Mouse (Mus musculus) fibroblast of lung, adult 2 months (primary cell): ENCODE results near the gene Peli2.

ENCODE experiments used
- DNase-seq: peaks from one replicate; pipeline ENCODE4 v3.0.0-alpha.2; 2011; ENCODE audit warnings: low read depth

Gene Peli2

GRCm38 (mm10) chr14:48222684-48223083, 102.1 kb downstream of the Peli2 start:
- no peak for DNase-seq

DNA sequence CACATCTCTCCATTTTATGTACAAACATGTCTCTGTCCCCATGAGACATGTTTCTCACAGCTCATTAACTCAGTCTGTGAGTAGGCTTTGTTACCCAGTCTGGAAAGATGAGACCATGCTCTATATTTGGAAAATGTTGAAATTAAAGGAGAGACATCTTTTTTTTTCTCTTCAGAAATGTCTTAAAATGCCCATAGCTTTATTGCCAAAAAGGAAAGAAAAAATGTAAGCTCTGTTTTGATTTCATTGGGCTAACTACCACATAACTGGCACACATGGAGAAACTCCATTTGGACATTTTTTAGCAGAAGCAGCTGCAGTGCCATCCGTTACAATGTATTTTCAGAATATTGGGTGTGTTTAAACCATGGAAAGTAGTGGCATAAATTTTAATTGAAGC, 103.6 kb downstream of the Peli2 start:
- no peak for DNase-seq

- DNase-seq = peak; percentile 79
Measured at GRCm38 (mm10) chr14:48224861-48225300, 104.3 kb downstream of the Peli2 start.

GRCm38 (mm10) chr14:48225810-48226446, 105.3 kb downstream of the Peli2 start:
- no peak for DNase-seq

DNA sequence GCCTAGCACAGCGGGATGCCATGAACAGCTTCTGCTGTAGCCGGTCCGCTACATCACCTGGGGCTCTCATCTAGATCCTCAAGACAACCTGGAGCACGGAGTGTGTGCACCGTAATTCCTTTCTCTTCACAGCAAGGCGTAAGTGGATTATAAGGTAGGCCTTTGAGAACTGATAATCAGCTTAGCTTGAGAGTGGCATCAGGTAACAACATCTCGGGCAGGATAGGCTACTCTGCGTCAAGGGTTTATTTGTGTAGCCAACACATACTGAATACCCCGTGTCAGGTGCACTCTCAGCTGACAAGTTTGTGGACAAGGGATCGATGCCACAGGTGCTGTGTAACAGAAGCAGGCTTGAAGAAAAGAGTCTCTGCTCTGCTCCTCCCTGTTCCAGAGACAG, 106.1 kb downstream of the Peli2 start:
- no peak for DNase-seq

DNA sequence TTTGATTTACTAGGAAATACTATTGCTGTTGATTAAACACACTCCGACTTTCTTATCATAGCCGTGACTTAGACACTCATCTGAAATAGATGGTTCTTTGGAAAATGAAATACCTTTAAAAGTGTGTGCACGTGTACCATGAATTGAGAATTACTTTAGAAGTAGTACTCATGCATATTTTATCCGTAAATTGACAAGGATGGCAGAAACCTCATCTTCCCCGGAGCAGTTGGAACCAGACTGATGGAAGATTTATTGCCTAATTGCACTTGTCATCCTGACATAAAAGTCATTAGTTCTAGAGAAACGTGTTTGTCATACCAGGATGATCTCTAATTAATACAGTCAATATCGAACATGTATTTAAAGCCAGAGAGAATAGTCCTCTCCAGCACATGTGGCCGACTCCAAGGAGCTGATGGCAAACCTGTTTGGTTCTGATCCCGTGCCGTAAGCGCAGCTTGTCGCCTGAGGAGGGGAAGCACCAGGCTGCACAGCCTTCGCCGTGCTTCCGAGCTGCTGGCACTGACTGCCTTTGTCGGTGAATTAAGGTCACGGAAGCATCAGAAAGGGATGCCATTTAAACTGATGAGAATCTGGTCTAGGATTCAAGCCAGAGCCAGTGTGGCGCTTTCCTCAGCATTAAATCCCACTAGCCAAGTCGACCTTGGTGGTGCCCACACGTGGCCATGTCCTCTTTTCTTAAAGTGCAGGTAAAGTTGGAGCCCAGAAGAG, 114.3 kb downstream of the Peli2 start:
- DNase-seq = no peak

DNA sequence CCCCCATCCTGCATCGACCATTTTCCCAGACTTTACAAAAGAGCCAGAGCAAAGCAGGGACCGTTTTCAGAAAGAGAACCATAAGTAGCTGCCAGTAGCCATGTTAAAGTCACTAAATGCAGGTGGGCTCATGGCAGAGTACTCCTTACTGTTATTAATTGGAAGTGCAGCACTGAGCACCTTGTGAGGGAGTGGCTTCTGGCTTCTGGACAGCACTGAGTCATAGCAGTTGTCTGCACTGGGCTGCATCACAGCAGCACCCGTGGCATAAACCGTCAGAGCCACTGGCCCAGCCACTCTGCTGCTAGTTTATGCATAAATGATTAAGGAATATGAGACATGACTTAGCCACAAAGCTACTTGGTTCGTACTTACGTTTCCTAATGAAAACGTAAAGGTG, 120.7 kb downstream of the Peli2 start:
- DNase-seq = no peak

DNA sequence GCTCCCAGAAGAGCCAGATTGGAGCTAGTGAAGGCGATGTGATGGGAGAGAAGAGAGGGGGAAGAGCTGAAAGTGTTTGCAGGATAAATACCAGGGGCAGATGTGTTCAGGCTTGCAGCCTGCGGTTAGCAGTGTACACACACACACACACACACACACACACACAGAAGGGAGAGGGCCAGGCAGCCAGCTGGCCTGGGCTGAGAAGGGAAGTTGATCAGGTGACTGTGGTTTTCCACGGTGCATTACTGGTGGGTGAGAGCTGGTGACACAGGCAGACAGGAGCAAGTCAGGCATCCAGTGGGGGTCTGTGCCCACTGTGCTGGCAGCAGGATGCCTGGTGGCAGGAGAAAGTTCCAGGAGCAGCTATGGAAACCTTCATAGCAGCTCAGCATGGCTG, 125.6 kb downstream of the Peli2 start:
- DNase-seq = peak; percentile 38

DNA sequence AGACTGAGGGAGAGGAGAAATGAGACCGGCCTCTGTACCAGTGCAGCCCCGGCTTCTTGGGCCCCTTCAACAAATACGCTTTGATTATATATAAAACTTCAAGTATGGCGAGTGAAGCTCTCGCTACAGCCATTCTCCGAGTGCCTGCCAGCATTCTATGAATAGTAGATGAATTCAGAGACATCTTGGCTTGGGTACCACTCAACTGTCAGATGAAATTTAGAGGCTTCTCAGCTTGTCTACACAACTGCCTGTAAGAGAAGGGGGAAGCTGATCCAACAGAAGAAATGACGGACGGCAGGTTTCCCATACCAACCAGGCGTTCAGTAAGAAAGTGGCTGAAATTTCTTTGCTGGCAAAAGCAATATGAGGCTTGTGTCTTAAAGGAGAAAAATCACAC, 126.3 kb downstream of the Peli2 start:
- DNase-seq = no peak

GRCm38 (mm10) chr14:48249459-48249858, 128.8 kb downstream of the Peli2 start:
- peak; percentile 26 for DNase-seq

GRCm38 (mm10) chr14:48249909-48250308, 129.3 kb downstream of the Peli2 start:
- no peak for DNase-seq

GRCm38 (mm10) chr14:48251381-48251979, 130.9 kb downstream of the Peli2 start:
- DNase-seq = no peak

DNA sequence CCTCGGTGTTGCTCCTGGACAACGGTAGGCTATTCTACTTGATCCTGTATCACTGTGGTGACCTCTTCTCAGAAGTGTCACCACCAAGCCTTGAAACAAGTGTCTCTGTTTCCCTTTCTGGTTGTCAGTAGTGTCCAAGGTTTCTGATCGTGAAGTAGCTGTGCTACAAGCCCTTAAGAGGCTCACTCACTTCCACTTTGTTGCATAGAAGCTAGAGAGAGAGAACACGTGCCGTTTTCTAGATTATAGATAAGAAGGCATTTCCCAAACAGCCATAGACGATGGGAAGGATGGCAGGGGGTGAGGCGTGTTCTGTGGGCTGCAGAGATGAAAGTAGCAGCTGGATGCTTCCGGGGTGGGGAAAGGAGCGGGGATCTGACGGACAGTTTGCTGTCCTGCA, 132.6 kb downstream of the Peli2 start:
- DNase-seq = no peak

DNA sequence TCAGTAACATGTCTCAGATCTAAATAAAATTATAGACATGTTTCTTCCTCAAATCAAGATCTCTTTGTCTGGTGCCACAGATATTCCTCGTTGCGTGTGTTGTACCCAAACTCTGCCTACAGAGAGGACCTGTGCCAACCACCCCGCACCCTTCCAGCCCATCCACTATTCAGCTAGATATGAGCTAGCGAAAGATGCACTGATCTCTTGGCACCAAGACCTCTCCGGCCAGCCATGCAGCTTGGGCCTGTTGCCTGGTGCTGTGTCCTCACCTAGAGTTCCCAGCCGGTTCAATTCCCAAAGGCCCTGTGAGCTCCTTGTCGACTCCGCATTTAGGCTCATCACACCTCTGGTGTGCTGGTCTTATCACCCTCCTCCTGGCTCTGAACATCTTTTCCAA, 134.1 kb downstream of the Peli2 start:
- DNase-seq = no peak

DNA sequence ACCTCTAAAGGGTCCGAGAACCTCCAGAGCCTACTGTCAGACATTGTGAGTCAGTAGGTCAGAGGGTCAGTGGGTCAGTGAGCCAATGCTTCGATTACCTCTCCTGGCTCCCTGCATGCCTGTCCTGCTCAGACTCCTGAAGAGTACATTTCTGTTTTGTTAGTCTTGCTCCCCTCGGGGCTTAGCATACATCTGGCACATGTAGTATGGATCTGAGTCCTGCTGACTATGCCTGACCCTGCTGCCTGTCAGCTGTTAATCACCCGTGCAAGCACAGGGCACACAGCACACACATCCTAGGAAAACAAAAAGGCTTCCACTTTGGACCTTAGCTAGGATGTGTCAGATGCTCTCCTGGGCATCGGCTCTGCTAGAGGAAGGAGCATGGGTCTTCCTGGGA, 134.7 kb downstream of the Peli2 start:
- no peak for DNase-seq

- no peak for DNase-seq
Measured at GRCm38 (mm10) chr14:48257759-48258158, 137.1 kb downstream of the Peli2 start.

DNA sequence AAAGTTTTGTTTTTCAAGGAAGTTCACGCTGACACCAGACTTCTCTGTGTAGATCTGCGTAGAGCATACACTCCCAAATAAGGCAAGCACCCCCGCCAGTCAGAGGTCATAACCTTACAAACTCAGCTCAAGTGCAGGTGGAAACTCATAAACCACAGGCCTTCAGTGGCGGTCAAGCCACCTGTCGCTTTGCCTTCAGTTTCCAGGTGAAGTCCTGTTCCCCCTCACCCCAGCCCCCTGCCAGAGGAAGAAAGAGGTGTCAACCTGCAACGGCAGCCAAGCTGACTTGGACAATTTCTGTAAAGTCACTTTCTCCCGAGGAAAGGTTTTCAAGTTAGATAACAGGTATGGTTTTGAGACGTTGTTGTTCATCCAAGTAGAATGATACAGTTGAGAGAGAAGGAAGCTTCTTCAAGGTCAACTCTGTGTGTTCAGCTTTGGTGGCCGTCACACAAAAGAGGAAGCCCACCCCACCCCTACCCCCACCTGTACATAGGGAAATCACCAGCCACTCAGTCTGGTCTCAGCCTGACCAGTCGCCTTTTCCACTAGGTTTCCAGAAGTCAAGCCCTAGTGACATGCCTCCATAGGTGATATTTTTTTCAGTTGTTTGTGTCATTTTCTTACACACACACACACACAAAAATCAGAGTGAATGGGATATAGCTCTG, 138.2 kb downstream of the Peli2 start:
- no peak for DNase-seq

DNA sequence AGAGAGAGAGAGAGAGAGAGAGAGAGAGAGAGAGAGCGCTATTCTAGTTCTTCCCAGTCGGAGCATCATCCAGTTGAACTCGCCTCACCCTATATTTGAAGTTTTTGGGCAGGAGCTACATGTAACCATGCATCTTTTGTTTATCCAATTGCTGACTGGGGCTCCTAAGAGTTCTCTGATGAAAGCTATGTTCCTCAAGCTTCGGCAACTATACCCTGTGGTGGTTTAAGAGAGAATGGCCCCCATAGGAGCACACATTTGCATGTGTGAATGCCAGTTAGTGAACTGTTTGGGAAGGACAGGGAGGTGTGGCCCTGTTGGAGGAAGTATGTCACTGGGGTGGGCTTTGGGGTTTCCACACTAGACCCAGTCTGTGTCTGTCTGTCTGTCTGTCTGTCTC, 142.5 kb downstream of the Peli2 start:
- no peak for DNase-seq

GRCm38 (mm10) chr14:48266710-48267109, 146.1 kb downstream of the Peli2 start:
- no peak for DNase-seq

DNA sequence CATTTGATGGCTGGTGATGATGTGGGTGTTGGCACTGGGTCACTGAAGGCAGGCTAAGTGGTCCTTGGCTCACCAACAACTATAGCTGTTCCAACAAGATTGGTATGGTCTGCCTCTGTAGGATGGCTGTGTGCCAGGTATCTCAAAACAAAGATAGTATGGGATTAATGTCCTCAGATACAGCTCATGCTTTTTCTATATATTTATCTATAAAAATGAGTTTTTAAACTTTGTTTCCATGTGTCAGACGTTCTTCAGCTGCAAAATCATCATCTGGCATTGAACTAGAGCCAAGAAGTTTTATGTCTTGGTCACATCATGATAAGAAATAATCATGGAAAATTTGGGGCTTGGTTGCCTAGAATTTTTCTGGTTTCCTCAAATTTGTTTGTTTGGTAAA, 157.7 kb downstream of the Peli2 start:
- DNase-seq = no peak

- DNase-seq = no peak
Measured at GRCm38 (mm10) chr14:48286949-48287348, 166.3 kb downstream of the Peli2 start.

- no peak for DNase-seq
Measured at GRCm38 (mm10) chr14:48287581-48287980, 167.0 kb downstream of the Peli2 start.

GRCm38 (mm10) chr14:48288600-48288999, 168.0 kb downstream of the Peli2 start:
- no peak for DNase-seq
